Mouse (Mus musculus) activated CD4-positive, CD25-positive, alpha-beta regulatory T cell, adult 4 months (primary cell): ENCODE results near the gene Mis18a. TPM values are rescaled to one million over a fixed set of nuclear protein-coding genes. Genes with fewer than 3 reads are reported as not detected.

ENCODE experiments used
- ATAC-seq: one replicate; pipeline ENCODE4 v1.8.0; 2017
- polyA plus RNA-seq, 2 experiments: library from polyadenylated mRNA; unstranded; fragments of 100-300 nt; shearing (Covaris generic); gene quantifications; one replicate each; pipeline ENCODE4 v1.2.1; 2017

Mis18a gene
- polyA plus RNA-seq, result 10 to 100 TPM; 54.0 to 63.3 TPM

- ATAC-seq, result peak; percentile 85
Observed at GRCm38 (mm10) chr16:90727233-90728115, at the start of gene Mis18a. Gene Mis18a (minus strand): TSS chr16:90727404.

DNA sequence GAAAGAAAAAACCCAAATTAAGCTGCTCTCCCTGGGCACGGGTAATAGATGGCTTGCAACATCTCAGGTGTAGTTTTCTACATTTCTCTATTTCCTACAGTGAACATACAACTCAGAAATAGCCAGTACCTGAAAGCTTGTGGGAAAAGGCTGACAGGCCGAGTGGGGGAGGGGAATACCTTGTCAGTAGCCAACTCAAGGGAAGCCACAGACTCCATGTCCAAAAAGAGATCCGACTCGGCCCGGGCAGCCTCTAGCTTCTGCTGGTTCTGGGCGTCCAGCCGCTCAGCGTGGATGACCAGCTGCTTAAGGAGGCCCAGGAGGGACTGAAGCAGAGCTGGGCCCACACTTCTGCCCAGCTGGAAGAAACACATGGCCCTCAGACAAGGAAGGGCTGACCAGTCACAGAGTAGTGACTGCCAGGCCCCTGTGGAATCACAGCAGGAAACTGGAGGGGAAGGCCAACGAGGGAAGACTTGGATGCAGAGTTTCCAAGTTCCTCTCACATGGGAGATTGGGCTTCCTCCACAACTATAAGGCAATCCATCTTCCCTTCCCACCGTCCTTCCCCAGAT lies 48.8 kb upstream of the Mis18a start:
- no peak for ATAC-seq

DNA sequence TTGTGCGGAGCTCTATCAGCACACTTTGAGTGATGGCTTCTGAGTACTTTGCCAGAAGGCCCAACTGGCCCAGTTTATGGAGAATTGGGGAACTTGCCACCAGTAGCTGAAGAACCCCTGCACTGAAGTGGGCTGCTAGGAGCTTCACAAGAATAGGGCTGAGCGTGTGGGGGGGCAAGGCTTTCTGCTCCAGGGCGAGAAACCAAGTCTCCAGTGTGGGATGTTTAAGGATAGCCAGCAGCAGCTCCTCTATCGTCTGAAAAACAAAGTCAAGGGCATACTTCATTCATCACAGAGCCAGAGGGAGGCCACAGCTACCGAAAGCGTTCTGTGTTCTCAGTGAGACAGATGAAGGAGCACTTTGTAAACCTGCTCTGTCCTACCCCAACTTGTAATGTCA lies 47.4 kb upstream of the Mis18a start:
- ATAC-seq, result no peak

DNA sequence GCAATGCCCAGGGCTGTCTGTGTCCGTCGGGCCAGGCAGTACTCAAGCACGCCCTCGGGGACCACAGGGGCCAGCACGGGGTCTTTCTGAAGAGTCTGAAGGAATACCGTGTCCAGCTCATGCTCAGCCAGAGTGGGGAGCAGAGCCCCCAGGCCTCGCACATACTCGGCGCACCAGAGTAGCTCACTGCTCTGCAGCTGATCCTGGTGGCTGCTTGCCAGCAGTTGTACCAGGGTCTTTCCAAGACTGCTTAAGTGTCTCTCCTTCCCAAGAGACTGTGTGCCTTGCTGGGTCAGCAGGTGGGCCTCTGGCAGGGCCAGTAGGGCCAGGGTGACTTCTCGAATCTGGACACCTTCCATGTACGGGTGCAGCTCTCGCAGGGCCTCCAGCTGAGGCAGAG lies 47.0 kb upstream of the Mis18a start:
- no peak for ATAC-seq

DNA sequence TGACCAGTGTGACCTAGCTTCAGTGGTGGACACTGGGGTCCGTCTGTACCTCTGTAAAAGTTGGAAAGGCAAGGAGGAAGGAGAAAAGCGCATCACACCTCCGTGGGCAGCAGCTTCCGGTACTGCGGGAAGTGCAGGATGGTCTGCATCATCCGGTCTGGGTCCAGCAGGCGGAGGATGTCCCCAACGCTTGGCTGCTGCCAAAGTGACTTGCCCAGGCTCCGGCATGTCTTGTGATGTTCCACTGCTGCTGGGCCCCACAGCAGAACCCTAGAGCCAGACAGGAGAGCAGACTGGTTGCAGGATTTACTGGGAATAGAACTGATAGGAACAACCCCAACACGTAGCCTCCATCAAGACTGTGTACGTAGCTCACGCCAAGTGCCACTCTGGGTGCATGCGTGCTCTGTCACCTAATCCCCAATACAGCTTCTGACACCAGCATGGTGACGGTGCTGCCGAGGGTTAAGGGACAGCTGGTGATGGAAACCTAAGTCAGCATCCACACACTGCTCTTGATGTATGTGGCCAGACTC lies 39.8 kb upstream of the Mis18a start:
- no peak for ATAC-seq

GRCm38 (mm10) chr16:90765195-90765877 lies 38.1 kb upstream of the Mis18a start:
- ATAC-seq, result no peak

DNA sequence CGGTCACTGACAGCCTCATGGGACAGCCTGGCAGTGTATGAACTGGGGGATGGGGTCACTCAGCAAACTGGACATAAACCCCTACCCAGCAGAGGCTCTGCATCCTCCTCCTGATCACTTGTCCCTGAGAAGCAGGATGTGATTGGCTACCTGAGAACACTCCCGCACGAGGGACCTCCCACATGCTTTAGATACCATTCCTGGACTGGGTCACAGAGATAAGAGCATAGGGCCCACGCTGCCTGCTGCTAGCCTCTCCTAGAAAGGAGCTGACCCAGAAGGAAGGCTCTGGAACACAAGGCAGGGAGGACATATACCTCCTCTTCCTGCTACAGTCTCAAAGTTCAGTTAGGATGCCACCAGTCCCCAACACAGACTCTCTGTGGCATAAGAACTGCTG lies 33.3 kb upstream of the Mis18a start:
- ATAC-seq, result no peak

DNA sequence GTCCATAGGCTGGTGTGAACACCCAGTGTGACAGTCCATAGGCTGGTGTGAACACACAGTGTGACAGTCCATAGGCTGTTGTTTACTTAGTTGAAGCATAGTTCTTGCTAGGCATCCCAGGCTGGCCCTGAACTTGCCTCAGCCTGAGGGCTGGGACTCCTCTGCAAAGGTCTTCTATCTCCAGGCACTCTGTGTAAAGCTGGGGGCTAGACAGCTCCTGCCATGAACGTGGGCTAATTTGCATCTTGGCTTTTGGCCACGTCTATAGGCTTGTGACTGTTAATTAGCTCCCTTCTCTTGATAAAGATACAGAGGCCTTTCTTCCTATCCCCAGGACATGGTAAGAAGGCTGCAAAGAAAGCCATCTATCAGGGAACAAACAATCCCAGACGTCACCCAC lies 32.1 kb upstream of the Mis18a start:
- no peak for ATAC-seq

GRCm38 (mm10) chr16:90753386-90753941 lies 26.3 kb upstream of the Mis18a start:
- no peak for ATAC-seq

- ATAC-seq, result no peak
Observed at GRCm38 (mm10) chr16:90748169-90748568, 21.0 kb upstream of the Mis18a start.

- ATAC-seq, result no peak
Observed at GRCm38 (mm10) chr16:90747143-90747542, 19.9 kb upstream of the Mis18a start.

DNA sequence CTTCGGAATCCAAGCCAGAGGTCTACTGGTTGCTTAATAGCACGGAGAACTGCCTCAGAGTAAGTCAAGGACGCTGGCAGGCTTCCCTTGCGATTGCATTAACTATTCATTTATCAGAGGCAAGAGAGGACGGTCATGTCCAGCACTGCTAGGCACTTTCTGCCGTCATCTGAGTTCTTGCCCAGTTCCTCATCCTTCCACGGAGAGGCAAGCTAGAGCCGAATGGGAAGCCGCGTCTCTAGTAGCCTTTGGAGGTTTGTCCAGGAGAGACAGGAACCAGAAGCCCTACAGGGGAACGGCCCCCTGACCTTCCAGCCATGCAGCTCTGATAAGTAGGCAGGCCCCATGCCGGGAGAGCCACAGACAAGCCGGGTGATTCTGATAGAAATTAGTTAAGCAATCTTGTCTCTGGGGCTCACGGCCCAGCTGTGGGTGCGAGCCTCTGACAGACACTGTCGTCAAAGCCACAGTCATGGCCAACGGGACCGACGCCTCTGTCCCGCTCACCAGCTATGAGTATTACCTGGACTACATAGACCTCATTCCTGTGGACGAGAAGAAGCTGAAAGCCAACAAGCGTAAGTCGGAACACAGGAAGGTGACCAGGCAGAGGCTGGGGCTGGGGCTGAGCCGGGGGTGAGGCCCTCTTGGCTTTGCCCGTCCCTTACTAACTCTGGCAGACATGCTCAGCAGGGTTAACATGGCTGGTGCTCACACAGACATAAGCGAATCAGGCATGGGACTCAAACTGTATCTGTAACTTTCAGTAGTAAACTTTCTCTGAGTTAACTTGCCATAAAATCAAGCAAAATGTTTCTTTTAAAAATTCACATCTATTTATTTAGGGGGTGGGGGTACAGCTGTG lies 11.1 kb upstream of the Mis18a start, which contains the start of gene Mrap:
Gene Mrap (plus strand): TSS at position 116 of the 865 bp plus-strand sequence.
- ATAC-seq, result no peak

- ATAC-seq, result no peak
Observed at GRCm38 (mm10) chr16:90736672-90737270, 9.6 kb upstream of the Mis18a start.

DNA sequence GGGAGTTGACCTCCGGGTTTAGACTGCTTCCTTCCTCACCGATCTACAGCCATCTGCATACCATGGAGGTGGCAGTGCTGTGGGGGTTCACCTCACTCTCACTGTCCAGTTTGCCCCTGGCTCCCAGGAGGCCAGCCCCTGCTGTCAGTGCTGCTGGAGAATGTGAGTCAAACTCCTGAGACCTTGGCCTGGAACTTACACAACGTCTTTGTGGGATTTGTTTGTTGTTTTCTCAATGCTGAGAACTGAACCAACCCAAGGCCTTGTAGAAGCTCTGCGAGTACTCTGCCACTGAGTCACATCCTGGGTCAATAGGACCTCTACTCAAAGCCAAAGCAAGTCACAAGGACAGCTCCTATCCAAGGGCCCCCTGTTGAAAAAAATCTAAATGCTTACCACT lies 8.4 kb upstream of the Mis18a start:
- no peak for ATAC-seq

DNA sequence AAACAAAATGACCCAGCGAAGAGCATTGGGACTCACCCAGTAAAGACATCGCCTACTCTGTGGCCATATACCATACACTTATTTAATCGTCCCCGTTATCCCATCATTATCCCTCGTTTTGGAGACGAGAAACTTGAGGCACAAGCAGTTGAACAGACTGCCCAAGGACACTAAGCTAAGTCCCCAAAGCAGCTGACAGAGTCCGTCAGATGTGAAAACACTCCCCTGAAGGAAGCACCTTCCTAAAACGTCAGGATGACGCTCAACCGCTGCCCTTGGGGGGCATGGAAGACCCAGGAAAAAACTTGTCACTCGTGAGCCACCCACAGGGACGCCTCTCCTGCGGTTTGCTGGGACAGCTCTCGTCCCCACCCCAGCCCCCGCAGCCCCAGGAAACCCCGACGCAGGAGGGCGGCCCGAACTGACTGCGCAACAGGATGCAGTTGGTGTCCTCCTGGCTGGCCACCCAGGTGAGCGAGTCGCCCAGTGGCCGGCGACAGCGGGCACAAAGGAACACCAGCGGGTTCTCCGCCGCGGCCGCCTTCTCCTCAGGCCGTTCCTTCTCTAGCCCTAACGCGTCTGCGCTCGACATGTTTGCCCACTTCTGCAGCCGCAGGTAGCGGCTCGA lies 490 bp downstream of the Mis18a start:
- peak; percentile 40 for ATAC-seq

DNA sequence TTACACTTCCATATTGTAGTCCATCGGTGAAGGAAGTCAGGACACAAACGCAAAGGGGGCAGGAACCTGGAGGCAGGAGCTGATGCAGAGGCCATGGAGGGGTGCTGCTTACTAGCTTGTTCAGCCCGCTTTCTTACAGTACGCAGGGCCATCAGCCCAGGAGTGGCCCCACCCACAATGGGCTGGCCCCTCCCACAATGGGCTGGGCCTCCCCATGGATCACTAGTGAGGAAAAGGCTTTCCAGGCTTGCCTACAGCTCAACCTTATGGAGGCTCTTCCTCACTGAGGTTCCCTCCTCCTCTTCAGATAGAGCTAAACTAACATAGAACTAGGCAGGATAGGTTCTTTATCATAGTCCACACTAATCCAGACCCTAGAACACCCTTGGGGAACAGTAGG lies 3.2 kb downstream of the Mis18a start:
- no peak for ATAC-seq

- no peak for ATAC-seq
Observed at GRCm38 (mm10) chr16:90710313-90710712, 16.9 kb downstream of the Mis18a start.

DNA sequence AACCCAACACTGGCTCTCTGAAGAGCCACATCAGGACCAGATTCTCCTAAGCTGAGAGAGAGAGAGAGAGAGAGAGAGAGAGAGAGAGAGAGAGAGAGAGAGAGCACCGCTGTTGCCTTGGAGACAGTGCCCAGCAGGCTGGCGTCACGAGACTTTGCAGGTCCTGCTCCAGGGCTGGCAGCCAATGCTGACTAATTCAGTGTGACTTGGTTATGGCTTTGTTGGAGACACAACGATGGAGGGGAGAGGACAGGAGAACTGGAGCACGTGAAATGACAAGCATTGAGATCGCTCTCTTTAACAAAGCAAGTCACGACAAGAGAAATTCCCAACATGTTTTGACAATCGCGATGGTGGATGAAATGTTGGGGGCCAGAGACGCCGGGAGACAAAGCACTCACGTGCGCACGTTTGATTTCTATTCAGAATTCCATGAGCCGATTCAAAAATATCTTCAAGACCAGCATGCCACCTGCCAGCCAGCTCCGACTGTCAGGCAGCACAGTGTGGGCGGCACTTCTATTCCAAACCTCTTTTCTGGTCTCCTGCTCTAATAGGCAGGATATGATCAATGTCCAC lies 17.4 kb downstream of the Mis18a start:
- ATAC-seq, result no peak

- ATAC-seq, result no peak
Observed at GRCm38 (mm10) chr16:90706279-90706678, 20.9 kb downstream of the Mis18a start.

- ATAC-seq, result no peak
Observed at GRCm38 (mm10) chr16:90704161-90704825, 22.9 kb downstream of the Mis18a start.
